Mouse (Mus musculus) embryo, embryonic 9.5 days (tissue): ENCODE measurements around the gene Tlcd1.

Experiments used
- DNase-seq: peaks from one replicate; pipeline ENCODE4 v3.0.0-alpha.2; 2017; ENCODE audit errors: extremely low spot score

Gene Tlcd1

GRCm38 (mm10) chr11:78161169-78161568, 15.3 kb upstream of the Tlcd1 start:
- no peak for DNase-seq

GRCm38 (mm10) chr11:78161968-78162367, 14.5 kb upstream of the Tlcd1 start:
- no peak for DNase-seq

GRCm38 (mm10) chr11:78162504-78162903, 14.0 kb upstream of the Tlcd1 start:
- no peak for DNase-seq

GRCm38 (mm10) chr11:78163045-78163444, 13.5 kb upstream of the Tlcd1 start:
- no peak for DNase-seq

GRCm38 (mm10) chr11:78163681-78164603, 12.6 kb upstream of the Tlcd1 start:
- peak; percentile 92 for DNase-seq

- DNase-seq = peak; percentile 51
Observed at GRCm38 (mm10) chr11:78164604-78164923, 11.9 kb upstream of the Tlcd1 start.

- peak; percentile 90 for DNase-seq
Observed at GRCm38 (mm10) chr11:78164924-78165760, 11.4 kb upstream of the Tlcd1 start, which contains the start of gene Traf4. Gene Traf4 (minus strand): TSS chr11:78165589.

GRCm38 (mm10) chr11:78165761-78166109, 10.8 kb upstream of the Tlcd1 start:
- DNase-seq = no peak

GRCm38 (mm10) chr11:78166161-78166560, 10.3 kb upstream of the Tlcd1 start:
- no peak for DNase-seq

GRCm38 (mm10) chr11:78166640-78167039, 9.9 kb upstream of the Tlcd1 start:
- no peak for DNase-seq

- no peak for DNase-seq
Observed at GRCm38 (mm10) chr11:78167257-78167959, 9.1 kb upstream of the Tlcd1 start.

- DNase-seq = no peak
Observed at GRCm38 (mm10) chr11:78168541-78169468, 7.7 kb upstream of the Tlcd1 start.

- no peak for DNase-seq
Observed at GRCm38 (mm10) chr11:78170306-78170705, 6.2 kb upstream of the Tlcd1 start.

- DNase-seq = no peak
Observed at GRCm38 (mm10) chr11:78171328-78171727, 5.2 kb upstream of the Tlcd1 start.

GRCm38 (mm10) chr11:78172034-78172747, 4.3 kb upstream of the Tlcd1 start:
- DNase-seq = no peak

- DNase-seq = no peak
Observed at GRCm38 (mm10) chr11:78172748-78173383, 3.6 kb upstream of the Tlcd1 start.

GRCm38 (mm10) chr11:78174506-78174905, 2.0 kb upstream of the Tlcd1 start:
- no peak for DNase-seq

- no peak for DNase-seq
Observed at GRCm38 (mm10) chr11:78175771-78176401, 625 bp upstream of the Tlcd1 start.

- DNase-seq = no peak
Observed at GRCm38 (mm10) chr11:78176905-78177331, 407 bp downstream of the Tlcd1 start.
